Mouse (Mus musculus) spleen, postnatal 14 days (tissue): ENCODE results near the gene Krt33a.

Experiments used
- DNase-seq, 2 experiments: peaks; one replicate each; pipeline ENCODE4 v3.0.0; 2021 to 2022; ENCODE audit warnings: low spot score in 2 of 2

Gene Krt33a

DNA sequence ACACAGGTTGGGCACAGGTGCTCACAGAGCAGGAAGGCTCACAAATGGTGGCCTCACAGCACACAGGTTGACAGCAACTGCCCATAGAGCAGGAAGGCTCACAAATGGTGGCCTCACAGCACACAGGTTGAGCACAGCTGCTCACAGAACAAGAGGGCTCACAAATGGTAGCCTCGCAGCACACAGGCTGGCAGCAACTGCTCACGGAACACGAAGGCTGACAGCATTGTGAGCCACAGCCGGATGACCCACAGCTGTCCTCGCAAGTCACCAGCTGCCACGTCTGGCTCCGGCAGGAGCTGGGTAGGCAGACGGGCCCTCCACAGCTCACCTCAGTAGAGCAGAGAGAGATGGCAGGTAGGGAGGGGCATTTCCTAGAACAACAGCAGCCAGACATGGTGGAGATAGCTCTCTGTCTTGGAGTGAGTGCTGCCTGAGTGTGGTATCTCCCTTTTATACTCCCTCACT lies 29.8 kb downstream of the Krt33a start, which contains the start of gene Krtap16-1:
TSS of gene Krtap16-1 (minus strand) at position 418 of the 468 bp plus-strand sequence.
- no peak for DNase-seq

DNA sequence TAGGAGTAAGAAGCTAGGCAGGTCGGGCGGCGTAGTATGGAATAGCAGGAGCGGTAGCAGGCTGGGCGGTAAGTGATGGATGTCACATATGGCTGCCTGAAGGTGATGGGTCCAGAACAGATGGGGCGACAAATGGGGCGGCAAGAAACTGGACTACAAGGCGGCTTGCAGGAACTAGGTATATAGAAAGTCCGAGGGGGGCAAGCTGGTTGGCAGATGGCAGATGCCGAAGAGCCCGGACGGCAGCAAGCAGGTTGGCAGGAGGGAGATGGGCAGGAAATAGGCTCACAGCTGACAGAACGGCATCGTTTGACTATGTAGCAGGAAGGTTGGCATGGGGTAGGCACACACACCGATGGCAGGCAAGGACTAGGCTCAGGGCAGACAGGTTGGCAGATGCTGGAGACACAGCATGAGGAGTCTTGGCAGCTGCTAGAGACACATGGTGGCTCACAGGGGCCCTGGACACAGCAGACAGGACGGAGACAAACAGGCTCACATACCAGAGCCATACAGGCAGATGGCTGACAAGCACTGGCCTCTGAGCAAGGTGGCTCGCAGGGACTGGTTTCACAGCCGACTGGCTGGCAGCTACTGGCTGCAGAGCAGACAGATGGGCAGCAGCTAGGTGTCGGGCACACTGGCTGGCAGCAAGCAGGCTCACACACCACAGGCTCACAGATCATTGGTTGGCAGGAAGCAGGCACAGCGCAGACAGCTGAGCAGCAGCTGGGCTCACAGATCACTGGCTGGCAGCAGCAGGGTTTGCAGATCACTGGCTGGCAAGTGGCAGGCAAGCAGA lies 30.5 kb downstream of the Krt33a start:
- no peak for DNase-seq

DNA sequence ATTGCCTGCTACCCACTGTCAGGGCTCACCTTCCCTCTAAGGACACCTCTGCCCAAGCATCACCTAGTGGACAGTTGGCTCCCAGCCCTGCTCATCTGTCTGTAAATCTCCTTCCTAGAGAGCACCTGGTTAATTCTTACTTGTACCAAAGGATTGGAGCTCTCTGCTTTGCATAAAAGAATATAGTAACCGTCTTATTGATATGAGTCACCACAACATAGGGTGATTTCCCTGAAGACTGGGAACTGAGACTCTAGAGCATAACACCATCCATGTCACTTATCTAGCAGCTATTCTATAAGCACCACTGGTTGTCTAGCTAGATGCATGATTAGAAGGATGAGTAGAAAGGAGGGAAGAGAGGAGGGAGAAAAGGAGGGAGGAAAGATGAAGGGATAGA lies 32.6 kb downstream of the Krt33a start:
- DNase-seq: no peak

DNA sequence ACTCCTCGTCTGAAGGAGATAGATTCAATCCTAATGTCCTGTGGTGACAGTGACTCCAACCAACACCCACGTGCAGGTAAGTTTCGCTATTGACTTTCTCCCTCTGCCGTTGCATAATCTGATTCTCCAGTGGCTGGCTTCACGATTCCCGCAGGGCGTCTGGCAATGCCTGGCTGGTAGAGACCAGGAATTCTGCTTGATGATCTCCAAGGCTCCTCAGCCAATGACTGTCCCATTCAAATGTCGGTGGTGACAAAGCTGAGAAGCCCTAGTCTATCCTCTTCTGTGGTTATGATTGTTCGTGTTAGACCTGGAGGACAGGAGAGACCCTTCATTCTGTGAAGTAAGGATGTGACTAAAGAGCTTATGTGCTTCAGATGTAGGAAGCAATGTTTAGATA lies 33.3 kb downstream of the Krt33a start:
- no peak for DNase-seq

DNA sequence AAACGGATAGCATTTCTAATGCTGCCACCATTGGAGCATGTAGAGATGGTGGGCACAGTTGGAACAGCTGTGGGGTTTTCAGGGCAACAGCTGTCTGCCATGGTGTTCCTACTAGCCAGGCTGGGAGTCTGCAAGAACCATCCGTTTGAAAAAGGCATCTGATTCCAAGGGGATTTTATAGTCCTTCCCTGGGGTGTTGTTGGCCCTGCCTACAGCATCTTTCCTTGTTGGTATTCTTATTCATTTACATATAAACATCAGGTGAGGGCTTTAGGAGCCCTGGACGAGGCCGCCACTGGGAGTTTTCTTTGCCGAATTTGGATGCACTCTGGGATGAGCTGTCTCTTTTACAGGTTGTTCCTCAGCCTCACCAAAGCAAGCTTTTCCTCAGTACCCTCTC lies 37.1 kb downstream of the Krt33a start, which contains the start of gene Krtap29-1:
TSS of gene Krtap29-1 (minus strand) at position 101 of the 400 bp plus-strand sequence.
- DNase-seq: no peak

DNA sequence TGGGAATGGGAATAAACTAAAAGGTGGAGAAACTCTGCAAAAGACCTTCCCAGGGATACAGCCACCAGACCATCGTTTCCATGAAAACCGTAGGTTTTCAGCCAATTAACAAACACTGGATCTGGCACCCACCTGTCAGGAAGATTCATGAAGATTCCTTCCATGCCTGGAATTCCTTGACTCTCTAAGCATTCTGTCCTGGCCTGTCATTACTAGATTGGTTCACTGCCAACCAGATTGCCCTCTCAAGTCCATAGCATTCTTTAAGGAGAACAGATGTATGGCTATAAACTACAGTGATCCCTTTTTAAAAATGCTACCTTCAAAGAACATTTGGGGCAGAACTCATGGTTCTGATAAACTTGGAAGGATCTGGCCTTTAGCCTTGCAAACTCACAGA lies 50.1 kb downstream of the Krt33a start:
- DNase-seq: no peak

DNA sequence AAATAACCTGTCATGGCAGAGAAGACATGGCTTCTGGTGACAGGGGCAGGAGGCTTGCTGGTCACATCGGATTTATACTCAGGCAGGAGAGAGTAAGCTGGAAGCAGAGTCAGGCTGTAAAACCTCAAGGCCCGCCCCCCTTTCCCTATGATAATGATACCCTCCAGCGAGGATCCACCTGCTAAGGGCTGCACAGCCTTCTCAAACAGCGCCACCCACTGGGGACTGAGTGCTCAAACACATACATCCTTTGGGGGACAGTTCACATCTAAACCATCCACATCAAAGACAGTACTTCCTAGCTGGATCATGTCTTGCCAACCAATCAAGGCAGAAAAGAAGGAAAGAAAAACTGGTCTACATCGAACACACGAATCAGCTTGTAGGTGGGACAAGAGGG lies 51.8 kb downstream of the Krt33a start:
- no peak for DNase-seq
